Mouse (Mus musculus) large intestine, adult 2 months (tissue): ENCODE measurements at regions not wholly inside any gene's neighbourhood (a gene's known extent, or its start where the extent isn't known, plus 50 kb on each side); places are given as distances from the start of the nearest gene placed in this dataset.

Source experiments
- DNase-seq: peaks from one replicate; pipeline ENCODE4 v3.0.0-alpha.2; 2012; ENCODE audit warnings: low read depth, low spot score
- WGBS: fragments of 180-500 bp; shearing (Covaris S2); methylation state at CpG from one replicate; pipeline ENCODE4 v1.1.7; 2018; 5-methylcytosine and 5-hydroxymethylcytosine counted together

- no peak for DNase-seq
- WGBS: 26% methylated on average over 1 of the region's 1 CpGs
Observed at GRCm38 (mm10) chr3:155246628-155247027, 153.4 kb downstream of the Lrriq3 start.

GRCm38 (mm10) chr3:155247124-155247523, 153.9 kb downstream of the Lrriq3 start:
- 70% methylated on average over 2 of the region's 2 CpGs for WGBS
- no peak for DNase-seq

- no peak for DNase-seq
- 93% methylated on average over 1 of the region's 1 CpGs for WGBS
Observed at GRCm38 (mm10) chr3:155247929-155248328, 154.7 kb downstream of the Lrriq3 start.

- WGBS: 85% methylated on average over 2 of the region's 2 CpGs
Observed at GRCm38 (mm10) chr3:155250904-155251303, 157.7 kb downstream of the Lrriq3 start.

GRCm38 (mm10) chr3:155298206-155298605, 205.0 kb downstream of the Lrriq3 start:
- DNase-seq: no peak
- WGBS: 75% methylated on average over 3 of the region's 3 CpGs

More at GRCm38 (mm10) chr3:155250904-155251303, 157.7 kb downstream of the Lrriq3 start:
- no peak for DNase-seq

- no peak for DNase-seq
Observed at GRCm38 (mm10) chr3:155298724-155299123, 205.5 kb downstream of the Lrriq3 start.

GRCm38 (mm10) chr3:155322322-155322721, 229.1 kb downstream of the Lrriq3 start:
- WGBS: 46% methylated on average over 2 of the region's 2 CpGs
- no peak for DNase-seq

- no peak for DNase-seq
- WGBS: 66% methylated on average over 2 of the region's 2 CpGs
Observed at GRCm38 (mm10) chr3:155329701-155330100, 236.5 kb downstream of the Lrriq3 start.

- DNase-seq: no peak
- WGBS: 87% methylated on average over 1 of the region's 1 CpGs
Observed at GRCm38 (mm10) chr3:155349185-155349584, 256.0 kb downstream of the Lrriq3 start.

- WGBS: 71% methylated on average over 2 of the region's 2 CpGs
- DNase-seq: no peak
Observed at GRCm38 (mm10) chr3:155351636-155352035, 258.4 kb downstream of the Lrriq3 start.

- WGBS: 81% methylated on average over 2 of the region's 2 CpGs
- DNase-seq: no peak
Observed at GRCm38 (mm10) chr3:155352277-155352802, 259.1 kb downstream of the Lrriq3 start.

- DNase-seq: no peak
- 44% methylated on average over 1 of the region's 1 CpGs for WGBS
Observed at GRCm38 (mm10) chr3:155360399-155360798, 267.2 kb downstream of the Lrriq3 start.

- no peak for DNase-seq
Observed at GRCm38 (mm10) chr3:155370716-155371115, 277.5 kb downstream of the Lrriq3 start.

- WGBS: 97% methylated on average over 1 of the region's 1 CpGs
- DNase-seq: no peak
Observed at GRCm38 (mm10) chr3:155373591-155373990, 280.4 kb downstream of the Lrriq3 start.

GRCm38 (mm10) chr3:155381910-155382309, 288.7 kb downstream of the Lrriq3 start:
- no peak for DNase-seq
- WGBS: 75% methylated on average over 4 of the region's 4 CpGs

- DNase-seq: no peak
- 84% methylated on average over 2 of the region's 2 CpGs for WGBS
Observed at GRCm38 (mm10) chr3:155382817-155383216, 289.6 kb downstream of the Lrriq3 start.

GRCm38 (mm10) chr3:155390666-155391065, 297.4 kb downstream of the Lrriq3 start:
- WGBS: 78% methylated on average over 5 of the region's 5 CpGs
- no peak for DNase-seq

- WGBS: 89% methylated on average over 2 of the region's 2 CpGs
Observed at GRCm38 (mm10) chr3:155396134-155396533, 302.9 kb downstream of the Lrriq3 start.

GRCm38 (mm10) chr3:155401763-155402162, 308.5 kb downstream of the Lrriq3 start:
- 67% methylated on average over 1 of the region's 1 CpGs for WGBS
- no peak for DNase-seq

More at GRCm38 (mm10) chr3:155396134-155396533, 302.9 kb downstream of the Lrriq3 start:
- no peak for DNase-seq

- DNase-seq: no peak
- WGBS: 44% methylated on average over 2 of the region's 2 CpGs
Observed at GRCm38 (mm10) chr3:155408907-155409306, 315.7 kb downstream of the Lrriq3 start.

GRCm38 (mm10) chr3:155409371-155409770, 316.1 kb downstream of the Lrriq3 start:
- 67% methylated on average over 2 of the region's 2 CpGs for WGBS

GRCm38 (mm10) chr3:155409867-155410266, 316.6 kb downstream of the Lrriq3 start:
- no peak for DNase-seq
- WGBS: 79% methylated on average over 2 of the region's 2 CpGs

More at GRCm38 (mm10) chr3:155409371-155409770, 316.1 kb downstream of the Lrriq3 start:
- no peak for DNase-seq
